Mouse (Mus musculus) neural tube, embryonic 14.5 days (tissue): Measurements from ENCODE around the gene LTO1. TPM values are rescaled to one million over a fixed set of nuclear protein-coding genes. Genes with fewer than 3 reads are reported as not detected.

Source experiments
- ATAC-seq: fragments of 200-750 bp; cut with Nextera tagmentation; 2 replicates; pipeline ENCODE4 v1.8.0; 2017; ENCODE audit warnings: low read depth, mild to moderate bottlenecking, moderate TSS enrichment, moderate library complexity
- H3K27ac ChIP-seq: fragments of 300-500 bp; sonication (generic); 2 replicates; pipeline ENCODE4 v1.5.1; 2014; ENCODE audit warnings: low read depth, mild to moderate bottlenecking, control low read depth, low read length, moderate library complexity, mixed read lengths
- H3K27me3 ChIP-seq: fragments of 300-500 bp; sonication (generic); 2 replicates; pipeline ENCODE4 v1.6.1; 2014; ENCODE audit warnings: low read length; ENCODE audit not compliant: control insufficient read depth, insufficient read depth
- H3K36me3 ChIP-seq: fragments of 300-500 bp; sonication (generic); 2 replicates; pipeline ENCODE4 v1.6.1; 2014; ENCODE audit warnings: low read length, mixed read lengths; ENCODE audit not compliant: control insufficient read depth, insufficient read depth
- H3K4me1 ChIP-seq: fragments of 300-500 bp; sonication (generic); 2 replicates; pipeline ENCODE4 v1.6.1; 2014; ENCODE audit warnings: low read length; ENCODE audit not compliant: control insufficient read depth, insufficient read depth
- H3K4me2 ChIP-seq: fragments of 300-500 bp; sonication (generic); 2 replicates; pipeline ENCODE4 v1.6.1; 2014; ENCODE audit warnings: mild to moderate bottlenecking, low read depth, low read length, control low read depth
- H3K4me3 ChIP-seq: fragments of 300-500 bp; sonication (generic); 2 replicates; pipeline ENCODE4 v1.5.1; 2014; ENCODE audit warnings: low read depth, low read length, control low read depth, mixed read lengths
- H3K9ac ChIP-seq: fragments of 300-500 bp; sonication (generic); replicated peaks from 2 replicates; pipeline ENCODE4 v1.6.1; 2014; ENCODE audit warnings: low read depth, mild to moderate bottlenecking, control low read depth, low read length, mixed read lengths
- H3K9me3 ChIP-seq: fragments of 300-500 bp; sonication (generic); 2 replicates; pipeline ENCODE4 v1.6.1; 2016; ENCODE audit warnings: low read length; ENCODE audit not compliant: control insufficient read depth
- WGBS: fragments of 180-500 bp; shearing (Covaris S2); extraction: QIAGEN DNeasy Blood & Tissue Kit; methylation state at CpG from one replicate; pipeline ENCODE4 v1.1.7; 2014; 5-methylcytosine and 5-hydroxymethylcytosine counted together
- polyA plus RNA-seq: library from polyadenylated mRNA; unstranded; fragments of >200 nt; fragmentation: Nextera tagmentation; extraction: Ambion mirVana; gene quantifications from 2 replicates; pipeline ENCODE4 v1.2.1, GENCODE M21; 2014

The LTO1 gene
- polyA plus RNA-seq, 1 experiment from 2014 or later = 22.4 TPM

GRCm38 (mm10) chr7:144965893-144966292 is 51.0 kb downstream of the LTO1 start:
- Histone ChIP-seq H3K4me3 (no peak overlapping the region), H3K9ac (no peak overlapping the region), H3K27me3 (no peaks in the 10 kb centered on the region), H3K36me3 (no peaks in the 10 kb centered on the region), H3K4me1 (no peaks in the 10 kb centered on the region), H3K4me2 (no peak overlapping the region), H3K9me3 (no peaks in the 10 kb centered on the region), H3K27ac (no peak overlapping the region)
- ATAC-seq = no peak
- WGBS = 89% methylated on average over 5 of the region's 5 CpGs

DNA sequence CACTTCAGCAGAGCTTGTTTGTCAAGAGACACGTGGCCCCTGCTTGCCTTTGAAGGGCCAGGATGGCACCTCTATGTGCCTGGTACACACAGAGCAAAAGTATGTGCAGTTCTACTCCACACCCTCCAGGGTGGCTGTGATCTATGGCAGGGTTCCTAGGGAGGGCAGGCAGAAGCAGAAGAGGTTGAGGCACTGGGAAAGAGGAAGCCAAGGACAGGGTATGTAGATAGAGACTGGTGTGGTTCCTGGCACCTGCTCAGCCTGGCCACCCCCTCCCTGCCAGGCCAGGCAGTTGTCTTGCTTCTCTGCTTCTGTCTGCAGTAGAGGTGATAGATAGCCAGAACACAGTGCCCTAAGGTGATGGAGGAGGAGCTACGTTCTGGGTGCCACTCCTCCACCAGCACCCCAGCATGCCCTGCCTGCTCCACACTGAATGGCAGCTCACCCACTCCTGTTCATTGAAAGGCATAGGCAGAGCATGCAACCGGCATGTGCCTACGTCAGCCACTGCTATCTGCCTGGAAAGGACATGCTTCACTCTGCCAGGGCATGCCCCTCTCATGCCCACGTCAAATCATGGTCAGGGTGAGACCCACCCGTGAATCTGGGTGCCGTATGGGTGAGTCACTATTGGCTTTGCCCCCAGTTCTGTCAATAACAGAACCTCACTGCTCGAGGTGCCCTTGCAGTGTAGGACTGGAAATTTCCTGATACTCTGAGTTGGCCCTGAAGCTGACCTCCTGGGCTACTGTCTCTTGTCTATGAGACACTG is 56.3 kb downstream of the LTO1 start:
- H3K9me3 ChIP-seq = no peaks in the 10 kb centered on the region
- no peaks in the 10 kb centered on the region for H3K4me1 ChIP-seq
- H3K4me2 ChIP-seq = no peak overlapping the region
- no peak overlapping the region for H3K9ac ChIP-seq
- no peak overlapping the region for H3K27ac ChIP-seq
- 76% methylated on average over 8 of the region's 8 CpGs for WGBS
- H3K36me3 ChIP-seq = no peaks in the 10 kb centered on the region
- no peaks in the 10 kb centered on the region for H3K27me3 ChIP-seq
- H3K4me3 ChIP-seq = no peak overlapping the region
- ATAC-seq = no peak

DNA sequence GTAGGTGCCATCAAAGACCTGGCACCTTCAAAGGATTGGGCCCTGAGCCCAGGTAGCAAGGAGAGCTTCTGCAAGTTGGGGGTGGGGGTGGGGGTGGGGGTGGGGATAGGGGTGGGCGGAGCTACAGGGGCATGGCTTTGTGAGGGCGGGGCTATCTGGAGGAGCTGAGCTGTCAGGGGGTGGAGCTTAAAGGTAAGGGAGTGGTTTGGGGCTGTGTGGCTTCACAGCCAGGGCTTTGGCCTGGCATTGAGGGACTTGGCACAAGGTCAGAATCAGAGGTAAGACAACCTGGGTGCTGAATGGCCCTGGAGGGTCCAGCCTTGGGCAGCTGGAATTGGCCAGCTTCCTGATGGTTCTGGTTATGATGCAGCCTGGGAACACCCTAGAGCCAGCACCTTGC is 56.9 kb downstream of the LTO1 start:
- Histone ChIP-seq H3K4me2 (no peak overlapping the region), H3K4me1 (no peaks in the 10 kb centered on the region), H3K9ac (no peak overlapping the region), H3K9me3 (no peaks in the 10 kb centered on the region), H3K36me3 (no peaks in the 10 kb centered on the region), H3K27me3 (no peaks in the 10 kb centered on the region), H3K4me3 (no peak overlapping the region), H3K27ac (no peak overlapping the region)
- no peak for ATAC-seq
- 35% methylated on average over 2 of the region's 2 CpGs for WGBS

DNA sequence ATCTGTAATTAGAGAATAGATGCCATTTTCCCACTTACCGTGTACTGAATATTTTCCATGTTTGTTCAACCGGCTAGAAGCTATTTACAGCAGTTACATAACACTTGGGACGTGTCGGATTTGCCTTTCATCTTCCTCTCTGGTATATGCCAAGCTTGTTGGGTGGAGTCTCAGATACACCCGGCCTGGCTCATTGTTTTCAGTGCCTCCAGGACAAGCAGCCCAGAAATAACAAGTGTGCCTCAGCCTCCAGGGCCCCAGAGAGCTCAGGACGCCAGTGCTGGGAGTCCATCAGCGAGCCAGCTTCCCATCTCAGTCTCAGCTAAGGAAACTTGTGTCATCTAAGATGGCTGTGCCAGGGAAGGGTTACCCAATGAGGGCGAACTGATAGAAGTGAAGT is 58.6 kb downstream of the LTO1 start:
- ATAC-seq = no peak
- no peaks in the 10 kb centered on the region for H3K4me1 ChIP-seq

DNA sequence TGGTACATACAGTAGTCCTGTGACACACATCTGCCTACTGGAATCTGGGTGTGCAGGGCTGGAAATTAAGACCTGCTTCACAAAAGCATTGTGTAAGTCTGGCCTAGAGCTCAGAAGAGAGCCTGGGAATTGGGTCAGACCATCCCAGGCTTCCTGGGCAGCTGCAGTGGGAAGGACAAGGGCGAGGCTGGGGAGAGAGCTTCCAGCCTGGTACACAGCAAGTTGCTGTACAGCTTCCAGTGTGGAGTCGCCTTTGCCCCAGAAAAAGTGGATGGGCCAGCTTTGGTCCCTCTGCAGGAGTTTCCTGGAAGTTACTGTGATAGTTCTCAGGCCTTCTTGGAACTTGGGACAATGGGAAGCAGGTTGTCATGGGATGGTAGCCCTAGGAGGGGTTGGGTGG is 62.2 kb downstream of the LTO1 start:
- 68% methylated on average over 2 of the region's 2 CpGs for WGBS
- H3K9ac ChIP-seq = no peak overlapping the region

More for the DNA sequence above, 58.6 kb downstream of the LTO1 start:
- no peak overlapping the region for H3K27ac ChIP-seq
- H3K4me2 ChIP-seq = no peak overlapping the region
- H3K9me3 ChIP-seq = no peaks in the 10 kb centered on the region
- H3K4me3 ChIP-seq = no peak overlapping the region
- no peaks in the 10 kb centered on the region for H3K27me3 ChIP-seq
- 78% methylated on average over 8 of the region's 8 CpGs for whole genome bisulfite sequencing
- H3K9ac ChIP-seq = no peak overlapping the region
- H3K36me3 ChIP-seq = no peaks in the 10 kb centered on the region

DNA sequence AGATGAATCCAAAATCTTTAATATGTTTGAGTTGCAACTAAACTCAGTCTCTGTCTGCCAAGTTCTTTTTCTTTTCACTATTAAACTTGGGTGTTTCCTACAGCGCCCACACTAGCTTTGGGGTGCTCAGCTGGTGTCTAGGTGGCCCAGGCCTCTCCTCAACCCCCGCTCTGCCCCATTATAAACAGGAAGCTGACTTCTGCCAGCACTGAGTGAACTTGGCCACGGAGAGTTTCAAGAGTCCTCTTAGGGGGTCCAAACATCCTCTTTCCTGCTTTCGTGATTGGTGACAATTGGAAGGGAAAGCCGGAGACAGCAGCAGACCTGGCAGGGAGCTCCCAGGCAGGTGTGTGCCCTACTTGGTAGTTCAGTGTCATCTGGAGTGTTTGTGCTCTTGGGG is 64.9 kb downstream of the LTO1 start:
- WGBS = 83% methylated on average over 5 of the region's 5 CpGs
- H3K9ac ChIP-seq = no peak overlapping the region
- ATAC-seq = no peak

More for the DNA sequence above, 62.2 kb downstream of the LTO1 start:
- Histone ChIP-seq H3K4me1 (no peaks in the 10 kb centered on the region), H3K36me3 (no peaks in the 10 kb centered on the region), H3K4me3 (no peak overlapping the region), H3K9me3 (no peaks in the 10 kb centered on the region), H3K27me3 (no peaks in the 10 kb centered on the region), H3K27ac (no peak overlapping the region), H3K4me2 (no peak overlapping the region)
- ATAC-seq = no peak

More for the DNA sequence above, 64.9 kb downstream of the LTO1 start:
- no peaks in the 10 kb centered on the region for H3K36me3 ChIP-seq
- no peaks in the 10 kb centered on the region for H3K27me3 ChIP-seq
- H3K4me3 ChIP-seq = no peak overlapping the region
- no peaks in the 10 kb centered on the region for H3K4me1 ChIP-seq
- no peak overlapping the region for H3K27ac ChIP-seq
- no peaks in the 10 kb centered on the region for H3K9me3 ChIP-seq
- H3K4me2 ChIP-seq = no peak overlapping the region

Other genes with a start within 250 kb of the LTO1 start
- 3.7 and 5.3 TPM in 2 replicates for gene Ano1, start 163.1 kb upstream of the LTO1 start, polyA plus RNA-seq
- 0.39 and 0.59 TPM in 2 replicates for gene Fgf3, start 77.0 kb upstream of the LTO1 start, polyA plus RNA-seq
- gene Fgf4, start 67.7 kb upstream of the LTO1 start, polyA plus RNA-seq = not detected in 2 replicates
- gene Fgf15, start 18.6 kb upstream of the LTO1 start, polyA plus RNA-seq = 11.9 and 13.3 TPM in 2 replicates
- gene Ccnd1, start 24.8 kb downstream of the LTO1 start, polyA plus RNA-seq = 12.1 and 17.9 TPM in 2 replicates